Mouse (Mus musculus): ENCODE results near the gene Sfrp2. TPM values are rescaled to one million over a fixed set of nuclear protein-coding genes. Genes with fewer than 3 reads are reported as not detected.

Gene Sfrp2
- polyA plus RNA-seq, 1 experiment from 2014 or later, result 181 TPM

DNA sequence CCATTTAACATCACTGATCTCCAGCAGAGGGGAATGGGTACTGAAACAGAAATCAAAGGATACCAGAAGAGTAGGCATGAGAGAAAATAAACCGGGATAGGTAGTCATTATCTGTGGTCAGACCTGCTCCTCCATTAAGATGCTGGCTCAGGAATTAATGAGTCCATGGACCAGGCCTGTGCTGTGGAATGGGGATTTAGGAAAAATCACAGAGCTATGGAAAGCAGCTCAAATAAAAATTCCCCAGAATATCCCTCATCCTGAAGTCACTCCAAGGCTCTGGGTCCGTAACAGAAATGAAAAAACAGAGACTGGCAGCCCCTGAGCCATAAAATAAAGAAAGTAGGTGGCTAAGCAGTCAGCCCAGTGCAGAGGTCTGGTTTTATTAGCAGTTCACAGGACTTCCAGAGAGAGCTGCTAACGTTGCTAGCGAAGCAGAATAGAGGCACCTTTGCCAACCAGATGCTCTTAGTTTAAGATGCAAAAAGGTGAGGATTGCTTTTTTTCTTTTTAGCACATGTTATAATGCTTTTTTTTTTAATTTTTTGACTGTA, 50.3 kb downstream of the Sfrp2 start:
- no peak overlapping the region for H3K27ac ChIP-seq (replicated peaks in 1 of 2; ENCODE audit: control insufficient read depth in 1 of 2, insufficient read depth in 1 of 2, low read depth in 2 of 2, low read length in 2 of 2)
- ATAC-seq (ENCODE audit: insufficient number of reproducible peaks, insufficient read depth, low FRiP score, low read depth), result no peak
- no peaks in the 10 kb centered on the region for H3K36me3 ChIP-seq (ENCODE audit: control insufficient read depth, insufficient read depth, low read length)
- H3K27me3 ChIP-seq (ENCODE audit: control insufficient read depth, insufficient read depth, low read length), result no peaks in the 10 kb centered on the region
- H3K9me3 ChIP-seq (ENCODE audit: control insufficient read depth, low read length), result no peaks in the 10 kb centered on the region
- H3K4me2 ChIP-seq (ENCODE audit: low read length), result no peak overlapping the region
- WGBS, result 82% methylated on average over 4 of the region's 4 CpGs
- no peak overlapping the region for H3K9ac ChIP-seq (ENCODE audit: low read length)
- H3K4me1 ChIP-seq (ENCODE audit: control insufficient read depth in 2 of 2, insufficient read depth in 2 of 2, low read length in 2 of 2), result 0 out of 4 replicates have a peak, but pooled peaks cover 0 to 3% of the 10 kb centered on the region in 2 experiments
- H3K4me3 ChIP-seq (ENCODE audit: control insufficient read depth in 1 of 2, insufficient read depth in 1 of 2, low read depth in 1 of 2, low read length in 2 of 2), result no peak overlapping the region

- WGBS, result 81% methylated on average over 4 of the region's 4 CpGs
Measured at GRCm38 (mm10) chr3:83823774-83824173, 57.7 kb downstream of the Sfrp2 start.

More at GRCm38 (mm10) chr3:83823774-83824173, 57.7 kb downstream of the Sfrp2 start:
- ATAC-seq (ENCODE audit: insufficient number of reproducible peaks, insufficient read depth, low FRiP score, low read depth), result no peak
- no peaks in the 10 kb centered on the region for H3K27me3 ChIP-seq (ENCODE audit: control insufficient read depth, insufficient read depth, low read length)
- no peaks in the 10 kb centered on the region for H3K36me3 ChIP-seq (ENCODE audit: control insufficient read depth, insufficient read depth, low read length)
- H3K9me3 ChIP-seq (ENCODE audit: control insufficient read depth, low read length), result no peaks in the 10 kb centered on the region
- no peaks in the 10 kb centered on the region for H3K4me1 ChIP-seq (ENCODE audit: control insufficient read depth in 2 of 2, insufficient read depth in 2 of 2, low read length in 2 of 2)
- H3K4me3 ChIP-seq (ENCODE audit: control insufficient read depth in 1 of 2, insufficient read depth in 1 of 2, low read depth in 1 of 2, low read length in 2 of 2), result no peak overlapping the region
- no peak overlapping the region for H3K9ac ChIP-seq (ENCODE audit: low read length)
- no peak overlapping the region for H3K27ac ChIP-seq (replicated peaks in 1 of 2; ENCODE audit: control insufficient read depth in 1 of 2, insufficient read depth in 1 of 2, low read depth in 2 of 2, low read length in 2 of 2)
- H3K4me2 ChIP-seq (ENCODE audit: low read length), result no peak overlapping the region

Other genes with a start within 250 kb of the Sfrp2 start
- gene Tlr2, start 75.4 kb downstream of the Sfrp2 start, polyA plus RNA-seq (2014; fragmentation: Nextera tagmentation; extraction: Ambion mirVana), result 2.5 and 2.6 TPM in 2 replicates

Measured in heart, embryonic 14.5 days (tissue).